Mouse (Mus musculus) adrenal gland, adult 10 weeks (tissue): ENCODE data around the gene Tsr2. TPM values are rescaled to one million over a fixed set of nuclear protein-coding genes. Genes with fewer than 3 reads are reported as not detected.

Source experiments
- polyA plus RNA-seq: library from polyadenylated mRNA; stranded (reverse); fragments of 350-450 nt; fragmentation: Illumina TruSeq; extraction: RNeasy Lipid Tissue Mini Kit (QIAGEN cat#74804); gene quantifications from one replicate; pipeline ENCODE4 v1.2.3, GENCODE M21; 2014; ENCODE audit warnings: low read depth, low replicate concordance

The Tsr2 gene
- 54.1 TPM for polyA plus RNA-seq

DNA sequence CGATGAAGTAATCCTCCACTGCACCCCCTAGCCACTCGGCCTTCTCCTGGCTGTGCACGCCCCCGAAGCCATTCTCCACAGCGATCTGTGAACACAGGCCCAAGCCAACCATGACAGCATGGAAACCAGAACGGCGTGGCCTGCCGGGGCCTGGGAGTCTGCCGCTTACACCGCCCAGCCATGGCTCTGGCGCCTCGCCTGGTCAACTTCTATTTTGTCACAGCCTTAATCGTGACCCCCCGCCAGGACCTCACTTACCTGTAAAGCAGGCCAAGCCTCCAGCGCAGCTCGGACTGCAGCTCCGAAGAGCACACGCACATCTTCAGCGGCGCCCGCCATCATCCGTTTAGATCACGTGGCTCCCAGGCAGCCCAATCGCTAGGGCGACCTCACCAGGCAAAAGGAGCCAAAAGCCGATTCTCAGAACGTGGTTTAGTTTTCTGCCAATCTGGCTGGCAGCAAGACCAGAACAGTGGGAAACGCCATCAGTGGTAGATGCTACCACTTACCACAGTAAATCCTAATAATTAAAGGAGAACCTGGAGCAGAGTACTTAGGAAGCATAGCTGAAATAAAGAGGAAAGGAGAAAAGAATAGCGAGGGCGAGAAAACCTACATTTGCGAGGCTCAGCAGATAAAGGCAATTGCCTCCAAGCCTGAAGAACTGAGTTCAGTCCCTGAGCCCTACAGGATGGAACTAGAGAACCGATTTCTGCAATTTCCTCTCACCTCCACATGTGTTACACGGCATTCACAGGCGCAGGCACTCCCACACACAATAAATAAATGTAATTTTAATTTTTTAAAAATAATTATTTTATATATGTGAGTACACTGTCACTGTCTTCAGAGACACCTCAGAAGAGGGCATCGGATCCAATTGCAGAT lies at the start of gene Tsr2:
Gene Tsr2, minus strand, starts transcription at position 373 of the 888 bp plus-strand sequence.

DNA sequence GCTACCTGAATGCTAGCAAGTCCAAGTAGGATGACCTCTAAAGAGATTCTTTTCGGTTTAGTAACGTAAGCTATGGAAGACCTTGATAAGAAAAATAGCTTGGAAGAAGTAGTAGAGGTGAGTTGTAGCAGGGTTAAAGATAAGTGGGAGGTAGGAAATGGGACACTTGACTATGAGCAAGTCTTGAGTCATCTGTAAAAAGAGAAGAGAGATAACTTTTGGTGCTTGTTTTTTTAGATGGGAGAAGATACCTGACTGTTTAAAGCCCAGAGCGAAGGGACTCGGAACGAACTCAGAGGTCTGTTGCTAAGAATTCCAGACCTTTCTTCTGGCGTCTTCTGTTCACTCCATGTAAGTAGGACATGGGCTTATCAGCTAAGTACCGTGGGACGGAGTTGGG lies 50.5 kb downstream of the Tsr2 start, which contains the start of gene Fgd1:
Gene Fgd1, plus strand, starts transcription at position 301 of the 400 bp plus-strand sequence.

Other genes starting within 250 kb of the Tsr2 start
- gene Gnl3l, start 79.2 kb downstream of the Tsr2 start, polyA plus RNA-seq: 78.9 TPM
- 4.2 TPM for gene Fgd1, start 50.4 kb downstream of the Tsr2 start, polyA plus RNA-seq
- 4.2 TPM for gene Wnk3, start 101.5 kb upstream of the Tsr2 start, polyA plus RNA-seq
- gene Fam120c, start 247.6 kb upstream of the Tsr2 start, polyA plus RNA-seq: 27.5 TPM